Mouse (Mus musculus) kidney, postnatal 36 days (tissue): ENCODE results near the gene Golga5.

ENCODE experiments used
- DNase-seq, 2 experiments: peaks; one replicate each; pipeline ENCODE4 v3.0.0; 2021 to 2022; ENCODE audit warnings: mixed read lengths in 2 of 2

The Golga5 gene

GRCm38 (mm10) chr12:102514751-102515150 is 45.8 kb downstream of the Golga5 start:
- no peak for DNase-seq

GRCm38 (mm10) chr12:102516151-102516550 is 47.2 kb downstream of the Golga5 start:
- DNase-seq = no peak

GRCm38 (mm10) chr12:102517647-102518046 is 48.7 kb downstream of the Golga5 start:
- no peak for DNase-seq

GRCm38 (mm10) chr12:102519929-102520720 is 51.2 kb downstream of the Golga5 start:
- no peak for DNase-seq

GRCm38 (mm10) chr12:102521777-102522319 is 52.9 kb downstream of the Golga5 start:
- DNase-seq = peak in 1 of 2 experiments; percentile 18

- no peak for DNase-seq
Measured at GRCm38 (mm10) chr12:102524216-102524615, 55.3 kb downstream of the Golga5 start.

- peak; percentile 34 to 66 for DNase-seq
Measured at GRCm38 (mm10) chr12:102524760-102525159, 55.8 kb downstream of the Golga5 start.

GRCm38 (mm10) chr12:102527989-102528388 is 59.1 kb downstream of the Golga5 start:
- no peak for DNase-seq

GRCm38 (mm10) chr12:102535796-102536195 is 66.9 kb downstream of the Golga5 start:
- peak; percentile 27 to 58 for DNase-seq

GRCm38 (mm10) chr12:102540278-102540677 is 71.3 kb downstream of the Golga5 start:
- no peak for DNase-seq

- no peak for DNase-seq
Measured at GRCm38 (mm10) chr12:102541168-102541567, 72.2 kb downstream of the Golga5 start.

GRCm38 (mm10) chr12:102545122-102545521 is 76.2 kb downstream of the Golga5 start:
- DNase-seq = no peak
